Mouse (Mus musculus) adrenal gland, adult 8-10 months (tissue): ENCODE results near the gene Rac2. TPM values are rescaled to one million over a fixed set of nuclear protein-coding genes. Genes with fewer than 3 reads are reported as not detected.

Experiments
- DNase-seq: peaks from one replicate; pipeline ENCODE4 v3.0.0; 2022
- total RNA-seq, 4 experiments: library from RNA; stranded (reverse); gene quantifications; 2 replicates each; pipeline ENCODE4 v1.2.4; 2022

Gene Rac2
- total RNA-seq, 4 experiments from 2014 or later = 4.2 to 19.0 (median 7.7) TPM

DNA sequence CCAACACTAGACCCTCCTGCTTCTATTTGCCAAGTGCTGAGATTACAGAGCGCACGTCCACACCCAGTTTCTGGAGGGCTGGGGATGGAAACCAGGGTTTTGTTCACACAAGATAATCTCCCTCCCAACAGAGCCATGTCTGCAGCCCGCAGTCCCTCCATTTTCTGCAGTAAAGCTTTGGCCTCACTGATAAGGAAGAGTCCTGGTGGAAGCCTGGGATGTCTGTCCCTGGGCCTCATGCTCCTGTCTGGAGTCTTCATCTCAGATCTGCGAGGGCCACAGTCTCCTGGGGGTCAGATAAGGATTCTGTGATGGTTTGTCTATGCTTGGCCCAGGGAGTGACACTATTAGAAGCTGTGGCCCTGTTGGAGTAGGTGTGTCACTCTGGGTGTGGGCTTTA lies 15.5 kb upstream of the Rac2 start:
- DNase-seq = no peak

DNA sequence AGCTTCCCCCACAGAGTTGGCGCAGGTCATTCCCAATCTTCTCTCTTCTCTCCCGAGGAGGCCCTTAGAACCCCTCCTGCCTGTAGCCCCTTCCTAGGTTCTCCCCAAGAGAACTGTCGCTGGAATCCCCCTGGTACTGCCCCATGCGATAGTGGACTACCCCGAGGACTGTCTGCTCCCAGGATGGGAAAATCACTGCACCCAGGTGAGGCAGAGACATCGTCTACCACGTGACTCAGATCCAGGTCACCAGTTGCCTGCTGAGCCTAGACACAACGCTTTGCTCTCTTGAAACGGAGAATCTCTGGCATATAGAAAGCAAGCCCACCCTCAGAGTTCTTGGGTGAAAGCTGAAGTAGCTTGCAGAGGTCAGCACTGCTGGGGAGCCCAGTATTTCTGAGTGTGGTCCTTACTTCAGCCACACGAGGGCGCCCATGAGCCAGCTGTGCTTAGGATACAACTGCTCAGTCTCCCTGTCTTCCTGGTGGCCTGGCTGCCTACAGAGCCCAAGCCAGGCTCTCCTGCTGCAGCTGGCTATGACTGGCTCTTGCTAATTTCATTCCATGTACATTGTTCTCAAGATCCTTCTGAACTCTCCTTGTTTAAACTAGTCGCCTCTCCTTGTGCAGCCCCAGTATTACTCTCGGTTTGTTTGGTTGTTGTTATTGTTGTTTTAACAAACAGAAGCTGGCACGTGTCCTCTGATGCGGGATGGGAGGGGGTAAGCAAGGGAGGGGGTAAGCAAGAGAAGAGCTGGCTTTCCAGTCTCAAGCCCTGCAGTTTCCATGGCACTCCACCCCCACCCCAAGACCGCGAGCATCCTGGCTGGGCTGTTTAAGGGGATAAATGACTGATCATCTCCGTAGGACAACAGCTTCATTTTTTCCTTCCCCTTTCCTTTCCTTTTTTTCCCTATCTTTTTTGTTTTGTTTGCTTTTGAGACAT lies 14.7 kb upstream of the Rac2 start:
- DNase-seq = peak; percentile 76

GRCm38 (mm10) chr15:78585404-78585803 lies 12.8 kb upstream of the Rac2 start:
- DNase-seq = no peak

- DNase-seq = no peak
These were observed 10.8 kb upstream of the Rac2 start for GRCm38 (mm10) chr15:78583352-78583751.

- no peak for DNase-seq
These were observed 3.8 kb upstream of the Rac2 start for GRCm38 (mm10) chr15:78576284-78576810.

DNA sequence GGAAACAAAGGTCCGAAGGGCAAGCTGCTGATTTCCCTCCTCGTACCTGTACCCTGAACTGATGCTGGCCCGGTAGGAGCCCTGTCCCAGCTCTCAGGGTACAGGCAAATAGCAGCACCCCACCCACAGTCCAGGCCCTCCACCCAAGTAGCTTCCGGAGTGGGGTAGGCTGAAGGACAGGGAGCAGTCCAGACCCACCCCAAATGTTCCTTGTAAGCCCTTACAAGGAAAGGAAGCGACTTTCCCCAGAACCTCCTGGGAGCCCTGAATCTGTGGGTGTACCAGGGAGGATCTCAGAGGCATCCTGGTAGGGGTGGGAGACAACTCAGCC lies 348 bp downstream of the Rac2 start:
- DNase-seq = no peak

DNA sequence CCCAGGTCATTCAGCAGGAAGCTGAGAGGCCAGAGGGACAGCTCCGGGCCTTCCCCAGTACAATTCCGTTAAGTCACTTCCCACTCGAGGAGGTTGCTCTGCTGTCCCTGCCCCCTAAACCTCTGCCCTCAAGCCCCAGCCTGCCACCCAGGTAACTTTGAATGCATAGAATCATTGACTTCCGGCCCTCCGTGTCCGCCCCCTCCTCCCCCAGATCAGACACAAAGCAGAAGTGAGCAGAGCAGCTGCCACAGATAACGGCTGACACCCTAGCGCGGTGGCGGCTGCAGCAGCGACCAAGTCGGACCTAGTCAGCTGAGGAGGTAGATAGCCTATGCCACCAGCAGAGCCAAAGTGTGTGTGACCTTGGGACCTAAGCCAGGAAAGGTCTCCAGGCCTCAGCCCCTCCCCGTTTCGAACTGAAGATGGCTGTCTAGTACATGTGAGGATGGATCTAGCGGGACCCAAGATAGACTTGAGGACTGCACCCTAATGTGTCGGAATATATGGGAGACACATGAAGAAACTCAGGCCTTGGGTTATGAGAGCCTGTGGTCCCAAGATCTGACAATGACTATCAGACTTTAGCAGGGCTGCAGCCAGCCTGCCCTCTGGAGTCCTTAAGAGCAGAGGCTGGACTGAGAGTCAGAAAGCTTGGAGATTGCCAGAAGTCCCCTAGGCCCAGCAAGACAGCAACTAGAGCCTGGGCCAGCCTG lies 871 bp downstream of the Rac2 start:
- no peak for DNase-seq

- DNase-seq = no peak
These were observed 2.4 kb downstream of the Rac2 start for GRCm38 (mm10) chr15:78570170-78570569.

- DNase-seq = no peak
These were observed 4.9 kb downstream of the Rac2 start for GRCm38 (mm10) chr15:78567608-78568120.

DNA sequence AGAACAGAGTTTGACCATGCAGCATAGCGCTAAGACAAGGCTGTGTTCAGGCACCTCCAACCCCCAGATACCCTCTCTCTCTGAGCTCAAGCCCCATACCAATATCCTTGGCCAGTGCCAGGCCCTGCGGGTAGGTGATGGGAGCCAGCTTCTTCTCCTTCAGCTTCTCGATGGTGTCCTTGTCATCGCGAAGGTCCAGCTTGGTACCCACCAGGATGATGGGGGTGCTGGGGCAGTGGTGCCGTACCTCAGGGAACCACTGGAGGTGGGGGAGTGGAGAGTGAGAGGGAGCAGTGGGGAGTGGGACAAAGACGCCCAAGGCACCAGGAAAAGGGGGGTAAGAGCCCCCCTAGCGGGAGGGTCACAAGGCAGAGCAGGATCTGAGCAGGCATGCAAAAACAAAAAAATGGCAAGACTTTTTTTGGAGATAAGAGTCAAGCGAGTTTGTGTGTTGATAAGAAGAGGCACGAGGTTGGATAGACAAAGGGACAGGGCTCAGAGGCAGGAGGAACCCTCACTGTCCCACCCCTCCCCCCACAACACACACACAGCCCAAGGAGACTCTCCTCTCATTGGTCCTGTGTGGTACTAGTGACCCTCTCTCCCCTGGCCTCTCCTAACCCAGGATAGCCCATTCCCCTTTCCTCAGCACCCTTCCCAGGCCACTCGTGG lies 7.7 kb downstream of the Rac2 start:
- no peak for DNase-seq

DNA sequence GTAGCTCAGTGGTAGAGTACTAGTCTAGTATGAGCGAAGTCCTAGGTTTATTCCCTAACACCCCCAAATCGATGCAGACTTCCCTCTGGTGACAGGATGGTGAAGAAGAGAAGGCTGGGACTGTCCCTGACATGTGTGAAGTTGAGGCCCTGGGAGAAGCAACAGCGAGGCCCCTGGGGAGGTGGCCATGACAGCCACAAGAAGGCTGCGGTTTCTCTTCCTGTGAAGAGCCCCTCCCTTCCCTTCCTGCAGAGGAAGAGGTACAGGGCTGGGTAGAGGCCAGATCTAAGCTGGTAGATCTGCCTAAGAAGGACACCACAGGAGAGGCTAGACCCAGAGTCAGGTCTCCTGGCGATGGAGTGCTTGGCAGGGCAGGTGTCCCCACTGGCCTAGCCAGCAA lies 8.6 kb downstream of the Rac2 start:
- no peak for DNase-seq

DNA sequence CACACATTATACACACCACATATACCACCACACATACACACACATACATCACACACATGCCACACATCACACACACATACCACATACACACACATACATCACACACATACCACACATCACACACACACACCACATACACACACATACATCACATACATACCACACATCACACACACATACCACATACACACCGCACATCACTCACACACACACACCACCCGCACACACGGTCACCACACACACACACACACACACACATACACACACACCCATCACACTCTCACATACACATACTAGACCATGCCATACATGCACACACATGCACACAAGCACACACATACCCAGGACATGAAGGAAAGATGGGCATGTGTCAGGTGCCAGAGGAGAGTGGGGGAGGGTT lies 9.2 kb downstream of the Rac2 start:
- no peak for DNase-seq

GRCm38 (mm10) chr15:78559141-78559979 lies 13.2 kb downstream of the Rac2 start:
- no peak for DNase-seq

DNA sequence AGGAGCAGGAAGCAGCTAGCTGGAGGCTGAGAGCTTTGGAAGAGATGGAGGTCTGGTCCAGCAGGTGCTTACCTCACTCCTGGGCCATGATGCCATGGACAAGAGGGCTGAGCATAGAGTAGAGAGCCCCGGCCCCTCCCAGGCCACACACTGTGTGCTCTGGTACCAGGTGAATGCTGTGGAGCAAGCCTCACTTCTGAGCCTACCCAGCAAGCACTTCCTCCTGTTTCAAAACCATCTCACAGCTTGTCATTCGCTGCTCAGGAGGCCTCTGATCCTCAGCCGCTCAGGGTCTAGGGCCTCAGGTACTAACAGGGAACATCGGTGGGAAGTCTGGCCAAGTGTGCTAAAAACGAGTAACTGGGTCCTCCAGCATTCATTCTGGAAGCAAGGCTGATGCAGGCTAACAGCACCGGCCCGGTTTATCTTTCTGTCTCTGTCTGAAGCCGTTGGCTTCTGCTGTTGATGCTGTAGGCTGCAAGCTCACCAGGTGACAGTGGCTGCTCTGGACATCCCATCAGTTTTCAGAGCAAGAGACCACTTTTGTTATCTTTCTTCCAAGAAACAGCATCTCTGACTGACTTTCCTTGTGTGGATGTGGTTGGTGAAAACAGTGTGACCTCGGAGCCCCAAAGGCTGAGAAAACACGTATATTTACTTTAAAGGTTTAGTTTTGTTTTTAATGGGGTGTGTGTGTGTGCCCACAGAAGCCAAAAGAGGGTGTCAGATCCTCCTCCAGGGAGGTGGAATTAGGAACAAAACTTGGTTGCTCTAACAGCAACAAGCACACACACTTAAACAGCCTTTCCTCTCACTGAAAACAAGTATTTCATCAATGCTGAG lies 14.7 kb downstream of the Rac2 start:
- no peak for DNase-seq

GRCm38 (mm10) chr15:78554545-78555313 lies 17.9 kb downstream of the Rac2 start:
- DNase-seq = no peak

DNA sequence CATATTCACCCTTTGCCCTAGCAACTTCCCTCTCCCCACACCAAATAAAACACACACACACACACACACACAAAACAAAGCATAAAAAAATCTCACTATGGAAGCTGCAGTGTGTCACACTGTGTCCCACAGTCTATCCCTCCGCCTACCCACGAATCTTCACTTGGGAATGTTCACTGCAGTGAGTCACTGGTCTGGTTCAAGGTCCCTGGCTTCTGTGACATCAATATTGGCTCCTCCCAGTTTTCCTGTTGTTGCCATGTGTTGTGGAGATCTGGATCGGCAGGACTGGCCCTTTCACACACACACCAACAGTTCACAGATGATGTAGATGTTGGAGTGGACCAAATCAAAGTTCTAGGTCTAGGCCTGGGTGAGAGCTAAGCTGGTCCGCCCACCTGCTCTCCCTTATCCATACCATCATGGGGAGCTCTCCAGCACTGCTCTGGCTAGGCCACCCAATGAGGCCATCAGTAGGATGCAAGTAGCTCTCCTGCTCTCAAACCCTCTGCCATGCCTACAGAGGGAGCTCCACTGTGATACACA lies 23.3 kb downstream of the Rac2 start:
- DNase-seq = peak; percentile 83

- DNase-seq = no peak
These were observed 23.9 kb downstream of the Rac2 start for GRCm38 (mm10) chr15:78548711-78549110.

- no peak for DNase-seq
These were observed 24.3 kb downstream of the Rac2 start for GRCm38 (mm10) chr15:78548336-78548665.

DNA sequence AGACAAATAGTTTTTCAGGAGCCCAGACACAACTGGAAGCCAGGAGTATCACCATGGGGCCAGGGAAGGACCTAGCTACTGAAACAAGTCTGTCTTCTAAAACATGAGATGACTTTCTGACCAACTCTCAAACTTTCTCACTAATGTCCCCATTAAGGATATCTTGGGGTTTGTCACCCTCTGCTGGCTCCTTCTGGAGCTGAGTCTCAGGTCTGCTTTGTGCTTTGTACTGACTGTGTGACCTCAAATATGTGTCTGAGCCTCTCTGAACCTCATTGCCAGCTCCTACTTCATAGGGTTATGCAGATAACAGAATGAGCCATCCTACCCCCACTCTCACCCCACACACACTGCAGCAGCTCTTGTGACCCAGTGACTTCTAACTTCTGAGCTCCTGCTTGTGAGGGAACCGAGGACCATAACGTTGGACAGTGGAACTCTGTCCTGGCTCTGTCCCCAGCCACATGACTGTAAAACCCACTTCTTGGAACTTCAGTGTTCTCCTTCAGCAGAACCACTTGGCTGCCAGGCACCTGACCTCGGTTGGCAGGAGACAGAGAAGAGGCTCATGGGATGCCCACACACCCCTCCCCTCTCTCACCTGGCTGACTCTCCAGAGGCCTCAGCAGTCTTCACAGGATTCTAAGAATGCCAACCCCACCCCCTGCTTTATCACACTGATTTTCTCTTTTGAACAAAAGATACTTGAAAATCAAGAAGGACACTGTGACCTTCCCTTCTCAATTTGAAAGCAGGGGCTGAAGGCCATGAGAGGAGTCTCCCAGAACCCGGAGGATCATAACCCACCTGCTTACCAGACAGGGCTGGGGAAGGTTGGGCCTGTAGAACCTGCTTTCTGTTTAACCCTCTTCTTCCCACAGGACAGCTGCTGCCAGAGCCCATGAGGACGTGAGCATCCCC lies 24.9 kb downstream of the Rac2 start:
- DNase-seq = peak; percentile 61
